Mouse (Mus musculus) embryonic fibroblast, embryonic 13.5 days (primary cell): ENCODE data around the gene Nfkb1.

Experiments
- CTCF ChIP-seq: IDR thresholded peaks from 2 replicates; pipeline ENCODE4 v1.5.1; 2011; ENCODE audit warnings: mild to moderate bottlenecking, control low read depth, low read length, moderate library complexity, borderline replicate concordance; ENCODE audit not compliant: insufficient read depth
- POLR2A ChIP-seq: IDR thresholded peaks from 2 replicates; pipeline ENCODE4 v1.6.1; 2011; ENCODE audit warnings: low read depth, mild to moderate bottlenecking, control low read depth, low read length, moderate library complexity

GRCm38 (mm10) chr3:135650773-135651555 lies 40.4 kb downstream of the Nfkb1 start:
- no peak for TF ChIP-seq CTCF
- TF ChIP-seq POLR2A: no peak
